Mouse (Mus musculus) midbrain, postnatal 0 days (tissue): Measurements from ENCODE around the gene Sqstm1. TPM values are rescaled to one million over a fixed set of nuclear protein-coding genes. Genes with fewer than 3 reads are reported as not detected.

Experiments used
- ATAC-seq: fragments of 200-750 bp; cut with Nextera tagmentation; 2 replicates; pipeline ENCODE4 v1.8.0; 2017; ENCODE audit warnings: moderate number of reproducible peaks, mild to moderate bottlenecking, moderate TSS enrichment, moderate library complexity; ENCODE audit not compliant: low FRiP score
- DNase-seq: peaks from one replicate; pipeline ENCODE4 v3.0.0-alpha.2; 2015; ENCODE audit warnings: low spot score
- H3K27ac ChIP-seq: fragments of 300-500 bp; sonication (generic); 2 replicates; pipeline ENCODE4 v1.5.1; 2014; ENCODE audit warnings: low read depth, mild to moderate bottlenecking, low read length, mixed read lengths
- H3K27me3 ChIP-seq: fragments of 300-500 bp; sonication (generic); 2 replicates; pipeline ENCODE4 v1.6.1; 2014; ENCODE audit warnings: low read length, control low read depth, mixed read lengths; ENCODE audit not compliant: insufficient read depth
- H3K36me3 ChIP-seq: fragments of 300-500 bp; sonication (generic); 2 replicates; pipeline ENCODE4 v1.6.1; 2014; ENCODE audit warnings: low read length, control low read depth, mixed read lengths; ENCODE audit not compliant: insufficient read depth
- H3K4me1 ChIP-seq: fragments of 300-500 bp; sonication (generic); 2 replicates; pipeline ENCODE4 v1.6.1; 2014; ENCODE audit warnings: mild to moderate bottlenecking, control low read depth, antibody characterized with exemption, low read length, mixed read lengths; ENCODE audit not compliant: insufficient read depth
- H3K4me2 ChIP-seq: fragments of 300-500 bp; sonication (generic); 2 replicates; pipeline ENCODE4 v1.6.1; 2014; ENCODE audit warnings: low read depth, mild to moderate bottlenecking, low read length, mixed read lengths; ENCODE audit not compliant: poor library complexity, severe bottlenecking
- H3K4me3 ChIP-seq: fragments of 300-500 bp; sonication (generic); 2 replicates; pipeline ENCODE4 v1.5.1; 2014; ENCODE audit warnings: low read depth, mild to moderate bottlenecking, low read length, moderate library complexity
- H3K9ac ChIP-seq: fragments of 300-500 bp; sonication (generic); replicated peaks from 2 replicates; pipeline ENCODE4 v1.6.1; 2014; ENCODE audit warnings: mild to moderate bottlenecking, low read length, moderate library complexity, mixed read lengths; ENCODE audit not compliant: poor library complexity, severe bottlenecking
- H3K9me3 ChIP-seq: fragments of 300-500 bp; sonication (generic); 2 replicates; pipeline ENCODE4 v1.6.1; 2016; ENCODE audit warnings: low read length, control low read depth
- CTCF ChIP-seq: IDR thresholded peaks from 2 replicates; pipeline ENCODE4 v1.5.1; 2016; ENCODE audit warnings: antibody characterized with exemption, mild to moderate bottlenecking
- WGBS: fragments of 180-500 bp; shearing (Covaris S2); extraction: QIAGEN DNeasy Blood & Tissue Kit; methylation state at CpG from one replicate; pipeline ENCODE4 v1.1.7; 2014; 5-methylcytosine and 5-hydroxymethylcytosine counted together
- polyA plus RNA-seq: library from polyadenylated mRNA; unstranded; fragments of >200 nt; fragmentation: Nextera tagmentation; extraction: Ambion mirVana; gene quantifications from 2 replicates; pipeline ENCODE4 v1.2.1, GENCODE M21; 2015
- total RNA-seq: library from RNA; depleted of rRNA; stranded (reverse); fragments of >200 nt; gene quantifications from 2 replicates; pipeline ENCODE4 v1.2.3, GENCODE M21; 2014

The Sqstm1 gene
- total and polyA plus RNA-seq, 2 experiments from 2014 or later, result 335 to 455 TPM

GRCm38 (mm10) chr11:50238821-50239791 is 28.5 kb upstream of the Sqstm1 start:
- ATAC-seq (no peak), DNase-seq (no peak)
- H3K36me3 ChIP-seq, result peaks cover 12% of the 10 kb centered on the region
- H3K4me1 ChIP-seq, result 0 out of 2 replicates have a peak, but pooled peaks cover 5% of the 10 kb centered on the region
- no peaks in the 10 kb centered on the region for H3K9me3 ChIP-seq
- H3K27ac ChIP-seq, result no peak overlapping the region
- H3K9ac ChIP-seq, result no peak overlapping the region
- H3K27me3 ChIP-seq, result peaks cover 3% of the 10 kb centered on the region; the same call in 1 of the 2 replicates
- H3K4me2 ChIP-seq, result no peak overlapping the region
- WGBS, result 91% methylated on average over 9 of the region's 9 CpGs
- no peak for TF ChIP-seq CTCF
- no peak overlapping the region for H3K4me3 ChIP-seq

- ATAC-seq, result no peak
- DNase-seq, result no peak
- Histone ChIP-seq H3K4me3 (peak within 1 kb of the TSS; percentile 58), H3K27ac (no peak within 1 kb of the TSS), H3K36me3 (peaks cover 20% of the 10 kb centered on the region), H3K9me3 (no peaks in the 10 kb centered on the region), H3K27me3 (peaks cover 3% of the 10 kb centered on the region; the same call in 1 of the 2 replicates), H3K4me2 (peak within 1 kb of the TSS; percentile 97), H3K9ac (no peak within 1 kb of the TSS), H3K4me1 (0 out of 2 replicates have a peak, but pooled peaks cover 5% of the 10 kb centered on the region)
- WGBS, result 62% methylated on average over 10 of the region's 10 CpGs
- no peak for TF ChIP-seq CTCF
Measured at GRCm38 (mm10) chr11:50238324-50238723, 27.7 kb upstream of the Sqstm1 start, which contains the start of gene Ltc4s. TSS of gene Ltc4s (minus strand) at chr11:50238616.

- Histone ChIP-seq H3K4me3 (peak overlapping the region; percentile 58), H3K27me3 (peaks cover 3% of the 10 kb centered on the region; the same call in 1 of the 2 replicates), H3K4me1 (0 out of 2 replicates have a peak, but pooled peaks cover 5% of the 10 kb centered on the region), H3K9ac (peak overlapping the region; percentile 55), H3K27ac (no peak overlapping the region), H3K36me3 (peaks cover 31% of the 10 kb centered on the region), H3K9me3 (no peaks in the 10 kb centered on the region), H3K4me2 (peak overlapping the region; percentile 97)
- no peak for DNase-seq
- WGBS, result 3% methylated on average over 64 of the region's 66 CpGs
- no peak for TF ChIP-seq CTCF
- peak; percentile 2; the same call in 1 of the 2 replicates for ATAC-seq
Measured at GRCm38 (mm10) chr11:50236937-50237835, 26.6 kb upstream of the Sqstm1 start.

DNA sequence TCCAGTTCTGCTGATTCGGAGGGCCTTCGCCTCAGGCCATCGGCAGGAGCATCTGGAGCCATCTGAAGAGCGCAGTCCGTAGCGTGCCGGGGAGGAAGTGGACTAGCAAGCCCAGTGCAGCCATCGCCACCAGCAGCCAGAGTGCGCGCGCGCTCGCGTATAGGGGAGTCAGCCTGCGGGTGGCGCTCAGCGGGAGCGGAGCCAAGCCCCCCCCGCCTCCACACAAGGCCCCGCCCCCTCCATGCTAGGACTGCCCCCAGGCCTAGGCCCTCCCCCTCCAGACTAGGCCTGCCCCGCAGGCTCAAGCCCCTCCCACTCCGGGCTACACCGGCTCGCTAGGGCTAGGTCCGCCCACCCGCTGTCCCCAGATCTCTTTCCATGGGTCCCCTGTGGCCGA is 25.9 kb upstream of the Sqstm1 start:
- DNase-seq (peak; percentile 93), ATAC-seq (peak; percentile 77)
- H3K9me3 ChIP-seq, result no peaks in the 10 kb centered on the region
- peaks cover 34% of the 10 kb centered on the region for H3K36me3 ChIP-seq
- TF ChIP-seq CTCF, result peak; percentile 58
- peak overlapping the region; percentile 58 for H3K4me3 ChIP-seq
- WGBS, result under 1% methylated on average over 15 of the region's 27 CpGs
- H3K4me2 ChIP-seq, result peak overlapping the region; percentile 97
- peaks cover 3% of the 10 kb centered on the region; the same call in 1 of the 2 replicates for H3K27me3 ChIP-seq
- 0 out of 2 replicates have a peak, but pooled peaks cover 5% of the 10 kb centered on the region for H3K4me1 ChIP-seq
- H3K27ac ChIP-seq, result no peak overlapping the region
- H3K9ac ChIP-seq, result peak overlapping the region; percentile 55

DNA sequence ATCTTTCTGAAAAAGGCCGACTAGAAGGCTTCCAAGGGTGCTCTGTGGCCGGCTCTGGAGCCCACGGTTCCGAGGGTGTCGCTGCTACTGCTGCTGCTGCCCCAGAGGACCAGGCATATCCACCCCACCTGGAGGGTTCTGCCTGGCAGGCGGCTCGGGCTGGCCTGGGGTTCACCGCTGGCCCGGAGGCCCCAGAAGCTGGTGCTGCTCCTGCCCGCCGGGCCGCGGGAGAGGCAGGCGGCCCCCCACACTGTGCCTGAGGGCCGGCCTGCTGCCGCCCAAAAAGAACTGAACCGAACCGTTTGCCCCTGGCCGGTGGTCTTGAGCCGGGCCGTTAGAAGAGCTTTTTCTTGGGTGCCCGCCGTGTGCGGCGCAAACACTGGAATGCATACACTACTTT is 24.0 kb upstream of the Sqstm1 start:
- H3K36me3 ChIP-seq, result peaks cover 34% of the 10 kb centered on the region
- H3K9ac ChIP-seq, result no peak overlapping the region
- H3K4me3 ChIP-seq, result no peak overlapping the region
- no peak overlapping the region for H3K27ac ChIP-seq
- WGBS, result 96% methylated on average over 25 of the region's 25 CpGs
- no peak for TF ChIP-seq CTCF
- H3K4me1 ChIP-seq, result 0 out of 2 replicates have a peak, but pooled peaks cover 8% of the 10 kb centered on the region
- no peak for DNase-seq
- peaks cover 3% of the 10 kb centered on the region; the same call in 1 of the 2 replicates for H3K27me3 ChIP-seq
- ATAC-seq, result no peak
- H3K4me2 ChIP-seq, result no peak overlapping the region
- H3K9me3 ChIP-seq, result no peaks in the 10 kb centered on the region
